Mouse (Mus musculus) bone marrow, adult 2 months (tissue): ENCODE results near the gene Cc2d2a.

ENCODE experiments used
- CTCF ChIP-seq: fragments of 200-500 bp; IDR thresholded peaks from 2 replicates; pipeline ENCODE4 v1.5.1; 2011; ENCODE audit warnings: low read length, control low read depth; ENCODE audit not compliant: control insufficient read depth, insufficient read depth
- POLR2A ChIP-seq: fragments of 200-500 bp; IDR thresholded peaks from 2 replicates; pipeline ENCODE4 v1.6.1; 2011; ENCODE audit warnings: low read depth, mild to moderate bottlenecking, control low read depth, low read length, borderline replicate concordance; ENCODE audit not compliant: control insufficient read depth

DNA sequence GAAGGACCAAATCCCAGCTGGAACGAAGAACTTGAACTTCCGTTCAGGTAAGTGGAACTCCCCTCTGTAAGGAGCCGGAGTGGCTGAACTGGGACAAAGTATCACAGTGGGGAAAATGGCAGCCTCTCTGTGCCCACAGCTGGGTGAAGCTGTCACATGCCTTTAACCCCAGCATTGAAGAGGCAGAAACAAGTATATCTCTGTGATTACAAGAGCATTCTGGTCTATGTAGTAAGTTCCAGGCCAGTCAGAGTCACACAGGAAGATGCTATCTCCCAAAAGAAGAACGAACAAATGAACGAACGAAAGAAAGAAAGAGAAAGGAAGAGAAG is 60.3 kb downstream of the Cc2d2a start:
- TF ChIP-seq POLR2A, result no peak
- no peak for TF ChIP-seq CTCF
